In the genomic region with DNA sequence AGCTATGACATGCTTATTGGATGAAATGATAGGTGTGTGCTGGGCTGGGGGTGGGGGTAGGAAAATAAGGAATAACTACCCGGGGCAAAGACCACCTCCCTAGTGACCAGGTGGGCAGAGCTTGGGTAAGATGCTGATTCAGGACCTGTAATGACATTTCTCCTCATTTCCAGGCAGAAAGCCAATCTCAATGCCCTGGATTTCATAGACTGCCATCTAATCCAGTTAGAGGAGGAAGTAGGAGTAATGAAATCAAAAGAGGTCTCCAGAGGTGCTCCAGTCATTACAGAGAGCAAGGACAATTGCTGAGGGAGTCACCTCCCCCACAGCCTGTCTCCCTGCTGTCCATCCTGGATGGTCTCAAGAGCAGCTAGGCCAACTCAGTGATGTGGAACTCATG, we compare ENCODE assay signal across 29 mouse cellular contexts. TPM values are rescaled to one million over a fixed set of nuclear protein-coding genes. Genes with fewer than 3 reads are reported as not detected.
DNase-seq lines count a peak whose midpoint lies in the region; ATAC-seq and TF ChIP-seq lines count a peak whose summit lies in the region.
"Had no signal": no experiment of that assay in that cellular context is flagged by ENCODE, and none has a peak within 500 bp of the region (broad histone marks: within the 10 kb centered on the region; RNA-seq: fewer than 3 reads in every experiment).

No protein-coding gene starts in this region.

- peaks cover 38% of the 10 kb centered on the region for H3K27me3 ChIP-seq in hindbrain, embryonic 13.5 days
- H3K27me3 ChIP-seq in hindbrain, postnatal 0 days (ENCODE audit: insufficient read depth, low read length), result 0 out of 2 replicates have a peak, but pooled peaks cover 2% of the 10 kb centered on the region
- H3K27me3 ChIP-seq in forebrain, embryonic 15.5 days, result no peaks in the 10 kb centered on the region
- H3K27me3 ChIP-seq in midbrain, embryonic 13.5 days, result peaks cover 8% of the 10 kb centered on the region; the same call in 1 of the 2 replicates

- ATAC-seq in hindbrain, embryonic 13.5 days (ENCODE audit: low FRiP score), result no peak
- no peak for ATAC-seq in hindbrain, postnatal 0 days
- no peak for ATAC-seq in forebrain, embryonic 15.5 days (replicated peaks)
- ATAC-seq in midbrain, embryonic 13.5 days, result no peak
- ATAC-seq: CD4-positive, CD25-positive, alpha-beta regulatory T cell, adult 4 months had no signal

- TF ChIP-seq CTCF in hindbrain, postnatal 0 days (IDR thresholded peaks at IDR 0.05; ENCODE audit: low read depth), result no peak

- peak overlapping the region; percentile 78 for H3K27ac ChIP-seq in hindbrain, embryonic 13.5 days
- H3K27ac ChIP-seq in hindbrain, postnatal 0 days, result no peak overlapping the region
- H3K27ac ChIP-seq in forebrain, embryonic 15.5 days (replicated peaks), result peak overlapping the region; percentile 74
- peak overlapping the region; percentile 89 for H3K27ac ChIP-seq in midbrain, embryonic 13.5 days
- H3K27ac ChIP-seq: embryonic facial prominence, embryonic 13.5 days; left cerebral cortex, adult 2 months; limb, embryonic 13.5 days; stomach, postnatal 0 days had no signal

- 42% methylated on average over 1 of the region's 1 CpGs for WGBS in hindbrain, embryonic 13.5 days
- 37% methylated on average over 1 of the region's 1 CpGs for WGBS in hindbrain, postnatal 0 days
- WGBS in forebrain, embryonic 15.5 days, result 50% methylated on average over 1 of the region's 1 CpGs
- WGBS in midbrain, embryonic 13.5 days, result 52% methylated on average over 1 of the region's 1 CpGs

- H3K4me1 ChIP-seq in hindbrain, embryonic 13.5 days (replicated peaks), result peaks cover 60% of the 10 kb centered on the region
- peaks cover 29% of the 10 kb centered on the region for H3K4me1 ChIP-seq in hindbrain, postnatal 0 days (ENCODE audit: insufficient read depth, low read length)
- H3K4me1 ChIP-seq in forebrain, embryonic 15.5 days, result peaks cover 45% of the 10 kb centered on the region
- H3K4me1 ChIP-seq in midbrain, embryonic 13.5 days (replicated peaks), result peaks cover 71% of the 10 kb centered on the region

- H3K9me3 ChIP-seq in hindbrain, embryonic 13.5 days, result no peaks in the 10 kb centered on the region
- no peaks in the 10 kb centered on the region for H3K9me3 ChIP-seq in hindbrain, postnatal 0 days (ENCODE audit: low read length)
- H3K9me3 ChIP-seq in forebrain, embryonic 15.5 days, result no peaks in the 10 kb centered on the region
- no peaks in the 10 kb centered on the region for H3K9me3 ChIP-seq in midbrain, embryonic 13.5 days
- H3K9me3 ChIP-seq: embryonic facial prominence, embryonic 13.5 days; limb, embryonic 13.5 days; megakaryocyte, embryonic 14.5 days had no signal

- H3K9ac ChIP-seq in hindbrain, embryonic 13.5 days, result no peak overlapping the region
- H3K9ac ChIP-seq in hindbrain, postnatal 0 days (replicated peaks; ENCODE audit: low read length), result no peak overlapping the region
- no peak overlapping the region for H3K9ac ChIP-seq in forebrain, embryonic 15.5 days (replicated peaks)
- H3K9ac ChIP-seq in midbrain, embryonic 13.5 days (replicated peaks), result no peak overlapping the region
- H3K9ac ChIP-seq: embryonic facial prominence, embryonic 13.5 days; limb, embryonic 13.5 days had no signal

- no peaks in the 10 kb centered on the region for H3K36me3 ChIP-seq in hindbrain, embryonic 13.5 days
- H3K36me3 ChIP-seq in hindbrain, postnatal 0 days (ENCODE audit: insufficient read depth, low read length), result no peaks in the 10 kb centered on the region
- H3K36me3 ChIP-seq in forebrain, embryonic 15.5 days, result no peaks in the 10 kb centered on the region
- no peaks in the 10 kb centered on the region for H3K36me3 ChIP-seq in midbrain, embryonic 13.5 days
- H3K36me3 ChIP-seq: embryonic facial prominence, embryonic 13.5 days; limb, embryonic 13.5 days had no signal

- H3K4me2 ChIP-seq in hindbrain, embryonic 13.5 days, result no peak overlapping the region
- H3K4me2 ChIP-seq in hindbrain, postnatal 0 days (ENCODE audit: low read depth, low read length), result no peak overlapping the region
- H3K4me2 ChIP-seq in forebrain, embryonic 15.5 days (replicated peaks), result no peak overlapping the region
- no peak overlapping the region for H3K4me2 ChIP-seq in midbrain, embryonic 13.5 days (replicated peaks)
- H3K4me2 ChIP-seq: embryonic facial prominence, embryonic 13.5 days; heart, embryonic 11.5 days; limb, embryonic 13.5 days; liver, embryonic 11.5 days had no signal

- no peak for DNase-seq in hindbrain, postnatal 0 days (ENCODE audit: low spot score)
- DNase-seq in MN1 (ENCODE audit: low spot score), result peak; percentile 81
- DNase-seq in gastrocnemius, adult 18-20 months (ENCODE audit: low spot score), result no peak
- no peak for DNase-seq in kidney, adult 9 months
- DNase-seq: adrenal gland, postnatal 25 days; cerebellum, adult 18-20 months; gastrocnemius, postnatal 36 days; heart, adult 18-20 months; heart, postnatal 36 days; kidney, adult 8-10 months; kidney, postnatal 10 days; lung, postnatal 36 days; right cerebral cortex, adult 18-20 months; right cerebral cortex, postnatal 4 days; thymus, adult 18-20 months; thymus, postnatal 36 days had no signal

- H3K4me3 ChIP-seq in hindbrain, embryonic 13.5 days, result no peak overlapping the region
- no peak overlapping the region for H3K4me3 ChIP-seq in hindbrain, postnatal 0 days (ENCODE audit: low read length)
- H3K4me3 ChIP-seq in forebrain, embryonic 15.5 days, result no peak overlapping the region
- no peak overlapping the region for H3K4me3 ChIP-seq in midbrain, embryonic 13.5 days (replicated peaks)
- H3K4me3 ChIP-seq: embryonic facial prominence, embryonic 13.5 days; left cerebral cortex, adult 2 months; limb, embryonic 13.5 days had no signal

RNA-seq across cellular contexts. Expression of a gene that starts 3.7 kb away (rescaled TPM):
- 19.1 and 20.1 TPM in 2 replicates for polyA plus RNA-seq in hindbrain, embryonic 13.5 days (2015; fragmentation: Nextera tagmentation; extraction: Ambion mirVana)
- total RNA-seq in hindbrain, postnatal 0 days (2014; rRNA removed), result 16.0 and 19.2 TPM in 2 replicates
- 7.5 TPM in 2 replicates for polyA plus RNA-seq in hindbrain, postnatal 0 days (2015; fragmentation: Nextera tagmentation; extraction: Ambion mirVana)
- polyA plus RNA-seq in forebrain, embryonic 15.5 days (2015; fragmentation: Nextera tagmentation; extraction: Ambion mirVana), result 8.7 and 10.8 TPM in 2 replicates
- 8.1 and 9.9 TPM in 2 replicates for polyA plus RNA-seq in midbrain, embryonic 13.5 days (2015; fragmentation: Nextera tagmentation; extraction: Ambion mirVana)
- under 1 TPM; 0.16 to 0.90 TPM for total RNA-seq in gastrocnemius, adult 18-20 months (2021)
- total RNA-seq: common myeloid progenitor, adult 5-6 weeks had no signal
- polyA plus RNA-seq: liver, embryonic 16.5 days had no signal

RNA-seq across cellular contexts. Expression of a gene that starts 53.7 kb away (rescaled TPM):
- 0.31 and 0.57 TPM in 2 replicates for polyA plus RNA-seq in hindbrain, embryonic 13.5 days (2015; fragmentation: Nextera tagmentation; extraction: Ambion mirVana)
- total RNA-seq in hindbrain, postnatal 0 days (2014; rRNA removed), result 4.1 and 4.3 TPM in 2 replicates
- polyA plus RNA-seq in hindbrain, postnatal 0 days (2015; fragmentation: Nextera tagmentation; extraction: Ambion mirVana), result 1.2 and 1.8 TPM in 2 replicates
- 0.31 and 0.45 TPM in 2 replicates for polyA plus RNA-seq in forebrain, embryonic 15.5 days (2015; fragmentation: Nextera tagmentation; extraction: Ambion mirVana)
- 0.30 and 0.38 TPM in 2 replicates for polyA plus RNA-seq in midbrain, embryonic 13.5 days (2015; fragmentation: Nextera tagmentation; extraction: Ambion mirVana)
- total RNA-seq in gastrocnemius, adult 18-20 months (2021), result under 1 TPM; 0.24 to 0.34 TPM
- total RNA-seq: common myeloid progenitor, adult 5-6 weeks; gastrocnemius, postnatal 36 days; heart, adult 18-20 months had no signal
- polyA plus RNA-seq: CD4-positive, CD25-positive, alpha-beta regulatory T cell, adult 4 months; heart, embryonic 11.5 days; liver, embryonic 11.5 days had no signal

RNA-seq across cellular contexts. Expression of a gene that starts 58.7 kb away (rescaled TPM):
- polyA plus RNA-seq in hindbrain, embryonic 13.5 days (2015; fragmentation: Nextera tagmentation; extraction: Ambion mirVana), result 0.81 and 0.91 TPM in 2 replicates
- total RNA-seq in hindbrain, postnatal 0 days (2014; rRNA removed), result 0.52 and 1.4 TPM in 2 replicates
- 0.75 and 1.2 TPM in 2 replicates for polyA plus RNA-seq in hindbrain, postnatal 0 days (2015; fragmentation: Nextera tagmentation; extraction: Ambion mirVana)
- polyA plus RNA-seq in forebrain, embryonic 15.5 days (2015; fragmentation: Nextera tagmentation; extraction: Ambion mirVana), result 0.93 and 1.1 TPM in 2 replicates
- 0.73 and 0.80 TPM in 2 replicates for polyA plus RNA-seq in midbrain, embryonic 13.5 days (2015; fragmentation: Nextera tagmentation; extraction: Ambion mirVana)
- total RNA-seq in gastrocnemius, adult 18-20 months (2021), result not detected
- total RNA-seq: common myeloid progenitor, adult 5-6 weeks; gastrocnemius, postnatal 36 days; heart, postnatal 36 days had no signal
- polyA plus RNA-seq: CD4-positive, CD25-positive, alpha-beta regulatory T cell, adult 4 months; embryonic facial prominence, embryonic 13.5 days; heart, embryonic 11.5 days; liver, embryonic 11.5 days; liver, embryonic 16.5 days; stomach, postnatal 0 days had no signal
